Mouse (Mus musculus) bone marrow, adult 2 months (tissue): ENCODE measurements around the gene Padi4.

Experiments used
- CTCF ChIP-seq: fragments of 200-500 bp; IDR thresholded peaks from 2 replicates; pipeline ENCODE4 v1.5.1; 2011; ENCODE audit warnings: low read length, control low read depth; ENCODE audit not compliant: control insufficient read depth, insufficient read depth
- POLR2A ChIP-seq: fragments of 200-500 bp; IDR thresholded peaks from 2 replicates; pipeline ENCODE4 v1.6.1; 2011; ENCODE audit warnings: low read depth, mild to moderate bottlenecking, control low read depth, low read length, borderline replicate concordance; ENCODE audit not compliant: control insufficient read depth

DNA sequence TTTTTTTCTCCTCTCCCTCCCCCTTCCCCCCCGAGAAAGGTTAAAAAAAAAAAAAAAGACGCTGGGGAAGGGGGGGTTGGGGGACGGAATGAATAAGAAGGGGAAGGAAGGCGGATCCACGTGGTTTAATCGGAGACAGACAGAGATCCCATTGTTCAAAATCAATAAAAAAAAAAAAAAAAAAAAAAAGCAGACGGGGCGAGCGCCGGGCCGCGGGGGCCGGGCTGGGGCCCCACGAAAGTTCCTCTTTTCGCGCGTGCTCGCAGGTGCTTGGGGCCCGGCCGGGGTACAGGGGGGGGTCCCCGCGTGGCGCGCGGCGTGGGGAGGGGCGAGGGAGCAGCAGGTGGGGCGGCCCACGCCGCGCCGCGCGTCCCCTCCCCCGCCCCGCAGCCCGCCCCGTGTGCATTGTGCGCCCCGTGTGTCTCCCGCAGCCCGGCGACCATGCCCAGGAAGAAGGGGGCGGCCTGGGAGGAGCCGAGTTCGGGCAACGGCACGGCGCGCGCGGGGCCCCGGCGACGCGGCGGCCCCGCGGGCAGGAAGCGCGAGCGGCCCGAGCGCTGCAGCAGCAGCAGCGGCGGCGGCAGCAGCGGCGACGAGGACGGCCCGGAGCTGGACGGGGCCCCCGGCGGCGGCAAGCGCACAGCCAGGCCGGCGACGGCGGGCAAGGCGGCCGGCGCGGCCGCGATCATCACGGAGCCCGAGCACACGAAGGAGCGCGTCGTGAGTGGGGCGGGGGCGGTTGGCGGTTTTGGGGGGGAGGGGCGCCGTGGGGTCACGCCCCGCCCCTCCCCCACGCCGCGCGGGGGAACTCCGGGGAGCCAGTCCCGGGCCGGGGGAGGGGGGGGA, 72.1 kb downstream of the Padi4 start:
- no peak for TF ChIP-seq CTCF
- TF ChIP-seq POLR2A, result no peak; the same call in 1 of the 2 replicates
